Mouse (Mus musculus): ENCODE measurements around the gene Dusp21.

The Dusp21 gene

DNA sequence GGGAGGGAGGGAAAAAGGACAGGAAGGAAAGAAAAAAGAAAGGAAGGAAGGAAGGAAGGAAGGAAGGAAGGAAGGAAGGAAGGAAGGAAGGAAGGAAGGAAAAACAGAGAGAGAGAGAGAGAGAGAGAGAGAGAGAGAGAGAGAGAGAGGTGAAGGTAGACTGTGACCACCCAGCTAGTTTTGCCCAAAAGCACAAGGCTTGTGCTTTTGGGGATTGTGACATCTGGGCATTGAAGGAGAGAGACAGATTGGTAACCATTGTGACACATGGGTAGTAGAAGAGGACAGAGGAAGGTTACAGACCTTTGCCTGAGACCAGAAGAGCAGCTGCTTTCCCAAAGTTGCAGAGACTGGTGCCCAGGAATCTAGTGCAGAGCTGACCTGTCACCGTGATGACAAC, at the start of gene Dusp21:
TSS of gene Dusp21 (plus strand) at position 301 of the 400 bp plus-strand sequence.
- DNase-seq (ENCODE audit: low read depth) = no peak

GRCm38 (mm10) chrX:18160734-18161442, 15.2 kb downstream of the Dusp21 start:
- DNase-seq (ENCODE audit: low read depth) = no peak

DNA sequence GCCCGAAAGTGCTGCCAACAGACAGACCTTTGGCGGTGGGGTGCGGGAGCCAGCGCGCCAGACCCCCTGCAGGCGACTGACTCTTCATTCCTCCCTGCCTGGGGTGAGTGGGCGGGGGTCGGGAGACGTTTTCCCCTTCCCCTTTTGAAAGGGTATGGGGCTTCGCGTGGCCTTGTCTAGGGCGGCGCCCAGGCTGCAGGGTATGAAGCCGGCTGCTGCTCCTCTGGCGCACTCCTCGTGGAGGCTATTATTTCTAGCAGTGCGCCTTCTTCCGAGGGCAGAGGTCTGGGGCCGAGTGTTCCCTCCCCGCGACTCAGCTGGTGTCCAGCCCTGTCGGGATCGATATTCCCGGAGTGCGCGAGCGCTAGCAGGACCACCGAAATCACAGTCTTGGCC, 16.1 kb downstream of the Dusp21 start:
- no peak for DNase-seq (ENCODE audit: low read depth)

DNA sequence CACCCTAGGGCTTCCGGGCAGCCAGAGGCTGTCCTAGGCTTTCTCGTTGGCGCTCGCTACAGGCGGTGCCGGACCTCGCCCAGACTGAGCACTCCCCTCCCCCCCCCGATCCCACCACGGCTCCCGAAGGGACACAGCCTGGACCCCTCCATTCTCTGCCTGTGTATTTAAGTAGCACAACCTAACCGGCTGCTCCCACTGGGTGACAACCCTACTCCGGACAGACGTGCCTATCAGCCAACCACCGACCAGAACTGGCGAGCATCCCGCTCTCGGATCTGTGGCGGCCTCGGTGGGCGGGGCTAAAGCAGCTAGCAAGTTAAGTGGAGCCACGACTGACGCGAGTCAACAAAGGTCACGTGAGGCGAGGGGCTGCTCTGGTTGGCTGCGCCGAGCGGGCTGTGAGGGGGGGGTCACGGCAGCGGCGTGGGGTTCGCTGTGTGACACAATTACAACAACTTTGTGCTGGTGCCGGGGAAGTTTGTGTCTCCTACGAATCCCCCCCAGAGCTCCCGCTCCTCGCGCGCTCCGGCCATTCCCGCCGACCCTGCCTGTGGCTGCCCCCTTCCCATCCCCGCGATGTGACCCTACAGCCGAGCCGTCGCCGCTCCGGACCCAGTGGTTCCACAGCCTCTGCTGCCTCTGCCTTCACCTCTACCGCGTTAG, 16.7 kb downstream of the Dusp21 start, which contains the start of gene Kdm6a:
TSS of gene Kdm6a (plus strand) at position 384 of the 666 bp plus-strand sequence.
- peak; percentile 92 for DNase-seq (ENCODE audit: low read depth)

GRCm38 (mm10) chrX:18162861-18163731, 17.4 kb downstream of the Dusp21 start:
- DNase-seq (ENCODE audit: low read depth) = no peak

DNA sequence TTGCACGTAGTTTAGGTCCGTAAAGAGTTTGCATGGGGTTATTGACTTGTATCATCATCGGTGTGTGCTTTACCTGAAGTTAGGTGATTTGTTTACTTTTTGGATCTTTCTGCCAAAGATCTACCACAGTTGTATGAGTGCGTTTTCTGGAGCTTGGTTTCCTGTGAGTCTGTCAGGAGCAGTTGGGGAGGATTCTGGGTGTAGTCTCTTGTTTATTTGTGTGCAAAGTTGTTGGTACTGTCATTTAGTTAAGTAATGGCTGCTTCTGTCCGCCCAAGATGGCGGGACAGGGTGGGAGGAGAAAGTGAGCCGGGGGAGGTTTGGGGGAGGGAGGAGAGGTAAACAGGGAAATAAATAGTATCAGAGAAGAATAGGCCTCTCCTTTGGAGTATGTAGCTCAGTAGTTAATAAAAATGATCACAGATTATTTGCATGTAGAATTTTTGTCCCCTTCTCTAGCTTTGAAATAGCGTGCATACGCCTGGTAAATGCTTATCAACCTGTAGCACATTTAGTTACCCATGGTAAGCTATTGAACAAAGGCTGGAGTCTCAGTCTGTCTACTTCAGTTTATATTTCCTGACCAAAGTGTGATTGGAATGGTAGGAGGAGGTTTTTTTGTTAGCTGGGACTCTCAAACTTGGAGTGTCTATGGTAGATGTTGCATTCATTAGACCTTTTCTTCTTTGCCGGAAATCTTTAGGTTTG, 18.4 kb downstream of the Dusp21 start:
- no peak for DNase-seq (ENCODE audit: low read depth)

DNA sequence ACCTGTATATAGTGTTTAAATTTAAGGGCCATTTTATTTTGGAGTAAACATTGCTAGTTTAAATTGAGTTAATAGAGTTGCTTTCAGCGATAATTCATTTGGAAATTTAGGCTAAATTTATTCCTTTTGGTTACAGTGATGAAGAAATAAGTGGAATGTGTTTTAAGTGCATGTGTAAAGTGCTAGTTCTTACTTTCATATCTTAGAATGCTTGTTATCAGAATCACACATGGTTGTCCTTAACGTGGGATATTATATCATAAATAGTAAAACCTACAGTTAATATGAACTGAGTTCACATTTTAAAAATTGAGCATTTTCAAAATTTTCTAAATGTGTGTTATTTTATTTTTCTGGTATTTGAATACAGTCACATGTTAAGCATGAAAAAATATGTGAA, 19.5 kb downstream of the Dusp21 start:
- no peak for DNase-seq (ENCODE audit: low read depth)

- DNase-seq (ENCODE audit: low read depth) = no peak
Measured at GRCm38 (mm10) chrX:18166961-18167360, 21.3 kb downstream of the Dusp21 start.

DNA sequence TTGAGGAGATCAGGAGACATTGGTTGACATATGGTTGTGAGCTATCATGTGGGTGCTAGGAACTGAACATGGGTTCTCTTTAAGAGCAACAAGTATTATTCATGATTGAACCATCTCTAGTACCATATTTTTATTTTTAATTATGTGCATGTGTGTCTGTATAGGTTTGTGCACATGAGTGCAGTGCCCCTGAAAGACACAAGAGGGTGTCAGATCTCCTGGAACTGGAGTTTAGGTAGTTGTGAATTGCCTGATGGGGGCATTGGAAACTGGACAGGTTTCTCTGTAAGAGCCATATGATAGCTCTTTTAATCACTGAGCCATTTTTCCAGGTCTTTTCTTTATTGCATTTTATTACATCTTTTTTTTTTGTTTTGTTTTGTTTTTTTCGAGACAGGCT, 23.3 kb downstream of the Dusp21 start:
- no peak for DNase-seq (ENCODE audit: low read depth)

DNA sequence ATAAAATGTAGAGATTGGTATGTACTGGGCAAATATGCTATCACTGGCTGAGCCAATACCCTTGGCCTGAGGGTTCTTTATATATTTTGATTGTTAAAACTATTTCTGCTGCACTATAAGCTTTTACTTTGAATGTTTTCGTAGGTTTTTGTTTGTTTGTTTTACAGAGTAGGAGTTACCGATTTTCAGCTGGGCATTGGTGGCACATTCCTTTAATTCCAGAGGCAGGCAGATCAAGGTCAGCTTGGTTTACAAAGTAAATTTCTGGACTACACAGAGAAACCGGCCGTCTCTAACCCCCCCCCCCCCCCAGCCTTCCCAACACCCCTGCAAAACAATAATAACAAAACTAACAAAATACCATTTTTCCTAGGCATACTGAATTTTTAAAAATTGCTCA, 29.2 kb downstream of the Dusp21 start:
- no peak for DNase-seq (ENCODE audit: low read depth)

GRCm38 (mm10) chrX:18177803-18178202, 32.1 kb downstream of the Dusp21 start:
- DNase-seq (ENCODE audit: low read depth) = no peak

DNA sequence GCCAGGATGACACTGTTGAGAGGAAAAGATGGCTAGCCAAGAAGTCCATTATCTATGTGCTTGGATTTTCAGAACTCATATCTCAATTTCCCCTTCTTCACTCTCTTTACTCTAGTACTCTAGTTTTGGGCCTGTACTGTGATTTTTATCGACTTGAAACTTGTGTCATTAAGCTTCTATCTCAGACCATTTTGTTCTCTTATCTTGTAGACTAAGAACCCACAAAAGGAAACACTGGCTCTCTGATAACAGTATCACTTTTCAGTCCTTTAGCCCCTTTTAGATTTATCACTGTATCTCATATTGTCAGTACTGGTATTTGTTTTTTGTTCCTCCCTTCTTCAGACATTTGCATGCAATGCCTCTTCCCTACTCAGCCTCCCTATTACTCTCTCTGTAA, 33.8 kb downstream of the Dusp21 start:
- DNase-seq (ENCODE audit: low read depth) = no peak

- no peak for DNase-seq (ENCODE audit: low read depth)
Measured at GRCm38 (mm10) chrX:18187203-18187602, 41.5 kb downstream of the Dusp21 start.

DNA sequence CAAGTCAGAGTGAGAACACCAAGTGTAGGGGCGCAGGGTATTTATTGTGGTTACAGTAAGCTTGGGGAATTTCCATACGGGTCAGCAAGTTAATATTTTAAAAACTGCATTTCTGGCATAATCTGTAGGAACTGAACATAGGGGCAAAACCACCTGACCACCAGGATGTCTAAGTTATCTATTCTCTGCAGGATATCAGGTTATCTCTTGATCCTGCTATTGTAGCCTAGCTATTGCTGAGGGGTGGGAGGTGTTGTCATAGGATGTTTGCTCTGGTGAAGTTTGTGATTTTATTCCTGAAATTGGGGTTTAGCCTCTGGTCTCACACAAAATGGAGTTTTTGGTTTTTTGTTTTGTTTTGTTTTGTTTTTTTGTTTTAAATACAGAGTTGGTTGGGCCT, 42.6 kb downstream of the Dusp21 start:
- no peak for DNase-seq (ENCODE audit: low read depth)
